Mouse (Mus musculus) G1E-ER4 (cell line): ENCODE measurements around the gene Map3k4. TPM values are rescaled to one million over a fixed set of nuclear protein-coding genes. Genes with fewer than 3 reads are reported as not detected.

Source experiments
- GATA1 ChIP-seq: IDR thresholded peaks from one replicate; pipeline ENCODE4 v1.8.0; 2012; ENCODE audit warnings: low read length, inconsistent platforms
- polyA plus RNA-seq: library from polyadenylated mRNA; stranded (reverse); fragments of >175 nt; gene quantifications from 2 replicates; pipeline ENCODE4 v1.2.3, GENCODE M21; 2012

Map3k4 gene
- polyA plus RNA-seq, 1 experiment: 78.9 TPM

DNA sequence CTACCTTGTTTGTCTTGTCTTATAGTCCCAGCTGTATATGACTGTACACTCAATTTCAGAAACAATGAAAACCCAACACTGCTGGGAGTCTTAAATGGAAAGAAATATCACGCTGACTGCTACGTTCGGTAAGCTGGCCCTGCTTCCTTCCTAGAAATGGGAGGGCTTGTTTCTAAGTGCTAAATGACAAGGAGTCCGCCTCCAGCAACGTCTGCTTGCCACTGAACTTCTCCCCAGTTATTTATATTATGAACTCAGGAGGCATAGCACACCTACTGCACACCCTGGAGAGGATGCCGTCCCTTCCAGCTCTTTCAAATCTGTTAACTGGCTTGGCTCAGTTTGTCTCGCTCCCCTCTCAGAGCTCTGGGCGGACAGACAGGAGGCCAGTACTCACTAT is 105.2 kb downstream of the Map3k4 start:
- TF ChIP-seq GATA1: no peak

GRCm38 (mm10) chr17:12212341-12212740 is 106.3 kb downstream of the Map3k4 start:
- TF ChIP-seq GATA1: no peak

DNA sequence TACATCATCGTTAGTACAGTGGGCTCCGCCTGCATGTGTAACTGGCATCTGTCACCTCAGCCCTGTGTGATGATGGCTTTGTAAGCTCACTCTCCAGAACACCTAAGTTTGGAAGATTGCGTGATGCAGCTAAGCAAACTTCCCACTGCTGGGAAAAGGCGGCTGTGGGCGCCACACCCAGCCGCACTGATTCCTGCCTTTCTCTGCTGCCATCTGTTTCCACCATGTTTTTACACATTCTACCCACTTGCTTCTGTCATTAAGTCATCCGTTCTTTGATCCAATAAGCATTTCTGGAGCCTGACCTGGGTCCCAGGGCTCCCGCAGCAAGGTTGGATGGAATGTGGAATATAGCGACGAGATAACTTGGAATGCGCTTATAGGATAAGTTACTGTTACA is 106.7 kb downstream of the Map3k4 start:
- TF ChIP-seq GATA1: no peak

GRCm38 (mm10) chr17:12210544-12211132 is 108.0 kb downstream of the Map3k4 start:
- TF ChIP-seq GATA1: no peak

DNA sequence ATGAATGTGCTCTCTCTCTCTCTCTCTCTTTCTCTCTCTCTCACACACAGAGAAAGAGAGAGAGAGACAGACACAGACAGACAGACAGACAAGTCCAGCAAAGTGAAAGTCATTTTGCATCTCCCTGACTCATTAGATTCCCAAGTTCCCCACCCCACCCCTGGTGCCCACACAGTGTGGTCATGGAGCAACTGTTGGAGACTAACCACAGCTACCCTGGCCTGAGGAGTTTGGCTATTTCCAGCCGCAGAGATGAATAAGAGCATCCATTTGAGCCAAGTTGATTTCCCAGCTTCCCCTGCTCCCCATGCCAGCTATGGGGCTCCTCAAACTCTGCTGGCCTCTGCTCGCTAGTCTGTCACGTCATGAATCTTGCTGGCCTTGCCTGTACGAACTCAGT is 109.1 kb downstream of the Map3k4 start:
- TF ChIP-seq GATA1: no peak

GRCm38 (mm10) chr17:12207022-12207548 is 111.5 kb downstream of the Map3k4 start:
- no peak for TF ChIP-seq GATA1

DNA sequence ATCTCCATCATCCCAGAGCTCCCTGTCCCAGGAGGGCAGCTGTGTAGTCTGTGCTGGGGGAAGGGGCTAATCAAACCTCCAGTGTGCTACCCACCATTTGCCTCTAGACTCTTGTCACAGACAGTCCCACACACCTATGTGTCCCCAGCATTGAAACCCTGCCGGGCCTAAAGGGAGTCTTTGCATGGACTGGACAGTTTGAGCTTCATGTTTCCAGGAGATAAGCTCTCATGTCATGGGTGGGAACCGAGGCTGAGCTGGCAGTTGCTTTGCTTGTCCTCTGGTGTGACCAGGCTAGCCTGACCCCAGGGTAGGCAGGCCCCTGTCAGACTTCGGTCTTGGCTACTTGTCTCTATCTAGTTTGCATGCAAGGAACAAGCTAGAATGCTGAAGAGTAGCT is 112.3 kb downstream of the Map3k4 start:
- TF ChIP-seq GATA1: no peak

GRCm38 (mm10) chr17:12205694-12206075 is 112.9 kb downstream of the Map3k4 start:
- TF ChIP-seq GATA1: no peak

GRCm38 (mm10) chr17:12205015-12205693 is 113.4 kb downstream of the Map3k4 start:
- TF ChIP-seq GATA1: no peak

- peak; percentile 52 for TF ChIP-seq GATA1
These were observed 113.9 kb downstream of the Map3k4 start for GRCm38 (mm10) chr17:12204689-12205014.

- TF ChIP-seq GATA1: no peak
These were observed 114.3 kb downstream of the Map3k4 start for GRCm38 (mm10) chr17:12204246-12204645.

GRCm38 (mm10) chr17:12203414-12203897 is 115.1 kb downstream of the Map3k4 start:
- TF ChIP-seq GATA1: no peak

- no peak for TF ChIP-seq GATA1
These were observed 117.5 kb downstream of the Map3k4 start for GRCm38 (mm10) chr17:12201086-12201485.

GRCm38 (mm10) chr17:12199933-12200332 is 118.7 kb downstream of the Map3k4 start:
- no peak for TF ChIP-seq GATA1

GRCm38 (mm10) chr17:12195604-12196003 is 123.0 kb downstream of the Map3k4 start:
- no peak for TF ChIP-seq GATA1

DNA sequence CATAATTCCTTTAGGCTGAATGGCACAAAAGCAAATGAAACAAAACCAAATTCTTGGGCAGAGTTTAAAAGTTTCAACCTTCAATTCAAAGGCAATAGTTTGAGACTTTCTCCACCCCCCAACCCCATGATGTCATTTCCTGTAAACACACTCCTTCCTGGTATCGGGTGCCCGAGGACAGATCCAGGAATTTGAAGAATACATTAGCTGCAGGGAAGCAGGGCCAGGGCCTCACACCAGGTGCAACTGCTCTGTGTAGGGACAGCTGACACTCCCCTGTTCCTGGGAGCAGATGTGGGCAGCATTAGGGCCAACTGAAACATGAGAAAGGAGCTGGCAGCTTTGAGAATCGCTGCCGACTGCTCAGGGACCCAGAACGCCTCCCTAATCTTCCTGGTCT is 123.5 kb downstream of the Map3k4 start:
- TF ChIP-seq GATA1: no peak

GRCm38 (mm10) chr17:12187782-12188181 is 130.8 kb downstream of the Map3k4 start:
- TF ChIP-seq GATA1: no peak
